Mouse (Mus musculus) left cerebral cortex, postnatal 36 days (tissue): ENCODE results near the gene Slc10a7. TPM values are rescaled to one million over a fixed set of nuclear protein-coding genes. Genes with fewer than 3 reads are reported as not detected.

Experiments used
- DNase-seq, 2 experiments: peaks; one replicate each; pipeline ENCODE4 v3.0.0; 2021 to 2022; ENCODE audit warnings: low spot score in 2 of 2, mixed read lengths in 1 of 2
- intact Hi-C: fragments of 180-260 bp; cut with DNase I; formaldehyde crosslinking; loops from one replicate; pipeline ENCODE4 v1.15.1; 2025
- total RNA-seq, 2 experiments: library from RNA; stranded (reverse); gene quantifications; 2 replicates each; pipeline ENCODE4 v1.2.3; 2021

Slc10a7 gene
- total RNA-seq, 2 experiments from 2014 or later: 5.6 to 5.8 TPM

GRCm38 (mm10) chr8:78754986-78755385 lies 245.8 kb downstream of the Slc10a7 start:
- DNase-seq: no peak
- intact Hi-C loops: no loop called here

GRCm38 (mm10) chr8:78759139-78759538 lies 250.0 kb downstream of the Slc10a7 start:
- DNase-seq: no peak
- intact Hi-C loops: no loop called here

GRCm38 (mm10) chr8:78764976-78765375 lies 255.8 kb downstream of the Slc10a7 start:
- no peak for DNase-seq
- intact Hi-C loops: no loop called here

- intact Hi-C loops: no loop called here
- no peak for DNase-seq
These were observed 256.4 kb downstream of the Slc10a7 start for GRCm38 (mm10) chr8:78765556-78765955.

GRCm38 (mm10) chr8:78770584-78770983 lies 261.4 kb downstream of the Slc10a7 start:
- intact Hi-C loops: no loop called here
- no peak for DNase-seq

- DNase-seq: no peak
- intact Hi-C loops: no loop called here
These were observed 262.1 kb downstream of the Slc10a7 start for GRCm38 (mm10) chr8:78771256-78771655.

- no peak for DNase-seq
- intact Hi-C loops: no loop called here
These were observed 267.7 kb downstream of the Slc10a7 start for GRCm38 (mm10) chr8:78776816-78777215.

Other genes starting within 250 kb of the Slc10a7 start
- not detected for gene Pou4f2, start 72.7 kb upstream of the Slc10a7 start, total RNA-seq
- gene Rbmxl1, start 448 bp upstream of the Slc10a7 start, total RNA-seq: 10 to 100 TPM; 50.0 to 56.0 TPM